Mouse (Mus musculus): ENCODE measurements around the gene Cenps. TPM values are rescaled to one million over a fixed set of nuclear protein-coding genes. Genes with fewer than 3 reads are reported as not detected.

Cenps gene
- 4.5 TPM for polyA plus RNA-seq (2015; fragmentation: Illumina TruSeq; extraction: RNeasy Lipid Tissue Mini Kit (QIAGEN cat#74804); ENCODE audit: low read depth, low replicate concordance)

DNA sequence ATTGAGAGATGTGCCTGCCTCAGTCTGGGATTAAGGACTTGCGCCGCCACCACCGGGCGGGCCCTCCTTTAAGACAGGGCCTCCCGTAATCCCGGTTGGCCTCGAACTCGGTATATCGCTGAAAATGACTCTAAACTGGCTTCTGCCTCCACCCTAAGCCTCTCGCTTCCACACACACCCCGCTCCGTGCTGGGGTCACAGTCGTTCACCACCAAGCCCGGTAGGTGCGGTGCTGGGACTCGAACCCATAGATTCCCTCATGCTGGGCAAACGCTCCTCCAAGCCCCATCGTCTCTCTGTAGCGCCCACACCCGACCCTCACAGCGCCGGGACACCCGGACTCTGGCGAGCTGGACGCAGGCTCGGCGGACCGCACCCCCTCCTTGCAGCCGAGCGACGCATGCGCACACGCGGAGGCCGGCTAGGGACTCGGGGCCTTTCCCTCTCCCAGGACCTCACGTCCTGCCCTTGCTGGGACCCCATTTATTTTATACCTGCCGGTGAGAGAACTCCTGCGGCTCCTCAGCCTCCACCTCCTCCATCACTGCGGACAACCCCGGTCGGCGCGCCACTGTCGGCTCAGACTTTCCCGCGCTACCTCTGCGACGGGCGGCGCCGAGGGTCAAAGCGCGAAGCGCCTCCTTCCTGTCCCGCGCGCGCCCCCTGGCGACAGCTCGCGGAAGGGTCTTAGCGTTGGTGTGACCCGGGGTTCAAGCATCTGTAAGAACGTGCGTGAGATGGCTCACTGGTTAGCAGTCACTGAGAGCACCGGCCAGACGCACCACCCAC lies at the start of gene Cenps:
Gene Cenps (minus strand): TSS at position 648 of the 789 bp plus-strand sequence.

DNA sequence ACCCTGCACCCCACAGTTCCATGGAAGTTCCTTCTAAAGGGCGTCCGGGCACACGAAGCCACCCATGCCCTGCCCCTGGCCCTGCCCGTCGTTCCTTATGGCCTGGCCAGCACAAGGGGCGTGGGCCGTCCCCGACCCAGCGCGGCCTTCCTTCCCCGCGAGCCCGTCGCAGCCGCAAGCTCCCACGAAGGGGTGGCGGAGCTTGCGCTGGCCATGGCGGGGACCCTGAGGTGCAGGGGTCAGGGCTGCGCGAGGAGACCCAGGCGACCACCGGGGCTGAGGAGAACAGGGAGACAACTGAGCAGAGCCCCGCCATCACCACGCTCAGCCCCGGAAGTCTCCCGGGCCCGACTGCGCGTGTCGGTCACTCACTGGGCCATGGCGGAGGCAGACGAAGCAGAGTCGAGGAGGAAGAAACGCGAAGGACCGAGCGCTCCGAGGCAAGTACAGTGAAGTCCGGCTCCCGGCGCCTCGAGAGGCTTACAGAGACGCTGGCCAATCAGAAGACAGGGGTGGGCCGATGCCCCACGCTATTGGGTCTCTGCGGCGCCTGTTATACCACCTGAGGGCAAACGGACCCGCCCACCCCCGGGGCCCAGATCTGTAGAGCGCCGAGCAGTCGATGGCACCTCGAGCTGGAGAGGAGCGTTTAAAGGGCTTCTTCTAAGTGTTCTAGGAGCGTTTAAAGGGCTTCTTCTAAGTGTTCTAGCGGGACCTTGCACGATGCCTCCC lies 29.0 kb upstream of the Cenps start, which contains the start of gene Pgd:
Gene Pgd (minus strand): TSS at position 557 of the 732 bp plus-strand sequence.

DNA sequence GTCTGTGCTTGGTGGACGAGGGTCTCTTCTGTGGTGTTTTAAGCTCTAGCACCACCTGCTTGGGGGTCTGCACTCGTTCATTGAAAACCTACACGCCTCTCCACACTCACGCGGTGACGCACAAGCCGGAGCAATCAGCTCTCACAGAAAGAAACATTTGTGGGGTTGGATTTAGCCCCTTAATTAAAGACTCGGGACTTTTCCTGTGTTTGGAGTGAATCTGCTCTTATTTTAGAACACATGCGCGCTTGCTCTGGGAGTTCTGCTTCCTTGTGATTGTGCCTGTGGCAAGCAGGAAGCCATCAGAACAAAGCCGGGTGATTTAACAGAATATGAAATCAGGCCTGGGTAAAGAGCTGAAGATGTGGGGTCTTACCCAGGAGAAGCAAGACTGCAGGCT lies 10.8 kb downstream of the Cenps start, which contains the start of gene Cort:
Gene Cort (minus strand): TSS at position 101 of the 400 bp plus-strand sequence.

DNA sequence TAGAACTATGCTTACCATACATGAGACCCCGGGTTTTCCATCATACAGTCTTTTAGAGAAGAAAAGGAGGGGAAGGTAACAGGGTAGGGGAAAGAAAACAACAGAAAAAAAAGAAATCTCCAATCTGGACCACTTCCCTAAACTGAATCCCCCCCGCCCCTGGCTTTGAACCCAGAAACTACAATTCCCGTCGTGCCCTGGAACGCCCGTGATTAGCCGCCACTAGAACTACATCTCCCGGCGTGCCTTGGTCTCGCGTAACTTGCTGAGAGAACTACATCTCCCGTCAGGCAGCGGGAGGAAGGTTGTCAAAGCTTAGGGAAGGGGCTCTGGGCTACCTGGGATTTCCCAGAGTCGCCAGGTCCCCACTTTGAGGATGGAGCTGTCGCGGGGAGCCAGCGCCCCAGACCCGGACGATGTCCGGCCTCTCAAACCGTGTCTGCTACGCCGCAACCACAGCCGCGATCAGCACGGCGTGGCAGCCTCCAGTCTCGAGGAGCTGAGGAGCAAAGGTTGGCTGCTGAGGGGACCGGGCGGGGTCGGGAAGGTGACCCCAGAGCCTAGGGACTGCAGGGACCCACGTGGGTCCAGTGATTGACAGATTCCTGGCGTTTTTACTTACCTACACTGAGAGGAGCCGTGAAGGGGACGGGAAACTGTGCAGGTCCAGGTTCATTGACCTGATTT lies 33.4 kb downstream of the Cenps start, which contains the start of gene Dffa:
Gene Dffa (plus strand): TSS at position 272 of the 687 bp plus-strand sequence.

DNA sequence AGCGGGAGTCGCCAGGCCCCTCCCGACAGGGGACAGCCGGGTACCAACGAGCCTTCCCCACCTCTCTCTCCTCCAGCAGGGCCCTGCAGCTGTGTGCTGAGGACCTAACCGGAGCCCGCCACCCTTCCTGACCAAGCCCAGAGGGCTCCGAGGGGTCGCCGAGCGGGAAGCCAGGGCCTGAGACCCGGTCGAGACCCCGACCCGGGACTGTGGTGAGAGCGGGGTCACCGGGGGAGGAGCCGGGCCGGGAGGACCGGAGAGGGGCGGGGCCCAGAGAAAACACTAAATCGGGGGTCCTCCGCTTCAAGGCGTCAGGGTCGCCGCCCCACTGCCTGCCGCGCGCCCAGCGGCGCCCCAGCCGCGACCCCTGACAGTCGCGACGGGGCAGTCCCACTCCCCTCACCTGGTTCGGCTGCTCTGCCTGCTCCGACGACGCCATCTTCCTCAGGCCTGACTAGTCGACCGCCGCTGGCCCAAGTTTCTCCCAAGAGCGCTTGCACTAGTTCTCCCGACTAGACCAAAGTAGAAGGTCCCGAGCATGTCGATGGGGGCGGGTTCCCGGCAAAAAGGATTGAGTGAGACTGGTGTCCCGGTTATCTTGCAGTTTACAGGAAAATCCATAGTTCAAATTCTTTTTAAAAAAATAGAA lies 37.9 kb downstream of the Cenps start, which contains the start of gene Pex14:
Gene Pex14 (minus strand): TSS at position 508 of the 649 bp plus-strand sequence.

Other genes starting within 250 kb of the Cenps start
- gene Pex14, start 37.8 kb downstream of the Cenps start, polyA plus RNA-seq (2015; fragmentation: Illumina TruSeq; extraction: RNeasy Lipid Tissue Mini Kit (QIAGEN cat#74804); ENCODE audit: low read depth, low replicate concordance): 59.5 TPM
- gene Dffa, start 33.5 kb downstream of the Cenps start, polyA plus RNA-seq (2015; fragmentation: Illumina TruSeq; extraction: RNeasy Lipid Tissue Mini Kit (QIAGEN cat#74804); ENCODE audit: low read depth, low replicate concordance): 54.3 TPM
- gene Cort, start 10.9 kb downstream of the Cenps start, polyA plus RNA-seq (2015; fragmentation: Illumina TruSeq; extraction: RNeasy Lipid Tissue Mini Kit (QIAGEN cat#74804); ENCODE audit: low read depth, low replicate concordance): 25.6 TPM
- gene Pgd, start 29.1 kb upstream of the Cenps start, polyA plus RNA-seq (2015; fragmentation: Illumina TruSeq; extraction: RNeasy Lipid Tissue Mini Kit (QIAGEN cat#74804); ENCODE audit: low read depth, low replicate concordance): 34.1 TPM
- gene Kif1b, start 170.1 kb upstream of the Cenps start, polyA plus RNA-seq (2015; fragmentation: Illumina TruSeq; extraction: RNeasy Lipid Tissue Mini Kit (QIAGEN cat#74804); ENCODE audit: low read depth, low replicate concordance): 204 TPM